Mouse (Mus musculus) olfactory bulb, adult 2 months (tissue): ENCODE measurements around the gene Nprl3.

Experiments
- CTCF ChIP-seq: fragments of 200-500 bp; IDR thresholded peaks from 2 replicates; pipeline ENCODE4 v1.5.1; 2012; ENCODE audit warnings: low read depth, mild to moderate bottlenecking, low read length, moderate library complexity; ENCODE audit not compliant: insufficient read depth
- POLR2A ChIP-seq: fragments of 200-500 bp; IDR thresholded peaks from 2 replicates; pipeline ENCODE4 v1.6.1; 2012; ENCODE audit warnings: mild to moderate bottlenecking, low read depth, low read length, moderate library complexity; ENCODE audit not compliant: insufficient read depth

DNA sequence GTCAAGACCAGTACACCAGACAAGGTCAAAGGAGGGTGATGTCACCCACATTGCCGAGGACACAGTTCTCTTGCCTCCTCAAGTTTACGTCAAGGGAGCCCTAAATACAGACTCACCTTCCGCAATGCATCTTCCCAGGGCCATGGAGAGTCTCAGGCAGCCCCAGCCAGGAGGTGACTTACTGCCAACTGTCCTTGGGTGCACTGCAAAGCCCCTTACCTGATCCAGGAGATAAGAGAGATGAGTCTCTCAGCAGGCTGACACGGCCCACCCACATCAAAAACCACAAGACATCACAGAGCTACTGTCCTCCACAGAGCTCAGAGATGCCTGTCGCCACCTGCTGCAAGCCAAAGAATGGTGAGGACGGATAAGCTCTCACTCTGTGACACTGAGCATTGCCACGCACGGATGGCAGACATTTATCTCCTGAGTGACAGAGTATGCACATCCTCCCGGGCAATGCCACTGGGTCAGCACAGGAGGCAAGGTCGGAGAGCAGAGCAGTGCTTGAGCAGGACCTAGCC is 67.4 kb downstream of the Nprl3 start, which contains the start of gene Il9r:
- TF ChIP-seq CTCF = no peak
- no peak for TF ChIP-seq POLR2A
